Mouse (Mus musculus): ENCODE measurements around the gene Tnp1.

Gene Tnp1

DNA sequence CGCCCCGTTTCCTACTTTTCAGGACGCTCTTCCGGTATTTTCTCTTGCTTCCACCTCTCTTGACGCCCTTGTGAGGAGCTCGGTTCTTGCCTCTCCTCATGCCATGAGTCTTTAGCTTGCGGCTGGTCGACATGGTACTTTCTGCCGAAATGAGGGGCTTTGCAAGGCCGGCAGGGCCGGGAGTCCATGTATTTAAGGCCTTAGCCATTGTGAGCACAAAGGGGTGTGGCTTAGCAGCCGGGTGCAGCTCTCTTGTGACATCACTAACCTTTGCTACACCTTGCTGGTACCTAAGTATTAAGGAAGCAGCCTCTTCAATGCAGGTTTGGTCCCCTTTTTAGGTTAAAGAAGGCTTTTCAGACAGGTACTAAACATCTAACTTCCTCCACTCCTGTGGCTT lies at the start of gene Tnp1:
Gene Tnp1 (minus strand): TSS at position 179 of the 400 bp plus-strand sequence.
- no peak for DNase-seq (ENCODE audit: low read depth, low spot score)

DNA sequence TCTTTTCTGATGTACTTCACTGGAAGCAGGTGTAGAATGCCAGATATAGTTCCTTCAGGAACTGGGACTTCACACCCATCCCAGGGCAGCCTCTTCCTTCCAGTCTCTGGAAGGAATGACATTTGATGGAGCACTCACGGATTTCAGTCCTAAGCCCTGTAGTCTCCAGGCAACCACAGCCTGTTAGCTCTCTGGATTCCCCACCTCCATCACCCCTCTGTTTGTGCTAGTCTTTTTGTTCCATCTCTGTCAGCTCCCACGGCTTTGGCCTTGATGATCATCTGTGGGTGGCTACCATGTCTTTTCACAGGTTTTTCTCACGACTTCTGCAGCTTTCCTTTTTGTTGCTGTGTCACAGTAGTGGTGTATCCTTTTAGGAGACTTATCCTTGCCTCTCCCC lies 48.6 kb upstream of the Tnp1 start:
- no peak for DNase-seq (ENCODE audit: low read depth, low spot score)

DNA sequence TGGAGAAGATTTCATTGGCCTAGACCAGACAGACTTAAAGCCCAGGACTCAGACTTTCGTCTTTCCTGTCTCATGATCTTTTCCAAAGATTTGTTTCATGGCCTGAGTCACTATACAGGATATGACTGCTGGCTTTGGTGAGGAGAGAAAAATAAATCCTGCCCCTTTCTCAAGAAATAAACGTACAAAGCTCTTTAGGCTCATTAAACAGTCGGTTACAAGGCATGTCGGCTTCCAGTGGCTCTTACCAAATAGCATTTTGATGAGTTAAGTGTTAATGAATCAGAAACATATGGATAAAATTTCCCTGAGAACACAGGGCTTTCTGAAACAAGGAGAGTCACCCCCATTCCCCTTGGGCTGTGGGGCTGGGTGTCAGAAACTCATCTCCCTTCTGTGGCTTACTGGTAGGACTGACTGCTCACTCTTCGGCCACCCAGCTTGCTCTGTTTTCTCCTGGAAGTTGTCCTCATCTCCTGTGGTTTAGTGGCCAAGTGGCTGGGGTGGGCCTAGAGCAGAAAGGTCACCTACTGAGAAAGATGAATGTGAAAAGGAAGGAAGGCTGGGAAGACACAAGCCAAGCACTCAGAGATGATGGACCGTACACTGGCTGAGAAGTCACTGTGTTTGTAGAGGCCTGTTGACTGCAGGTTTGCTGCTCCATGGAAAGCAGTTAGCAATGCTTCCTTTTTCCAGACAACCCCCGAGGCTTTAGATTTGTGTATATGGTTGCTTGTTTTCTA lies 46.0 kb upstream of the Tnp1 start:
- no peak for DNase-seq (ENCODE audit: low read depth, low spot score)

DNA sequence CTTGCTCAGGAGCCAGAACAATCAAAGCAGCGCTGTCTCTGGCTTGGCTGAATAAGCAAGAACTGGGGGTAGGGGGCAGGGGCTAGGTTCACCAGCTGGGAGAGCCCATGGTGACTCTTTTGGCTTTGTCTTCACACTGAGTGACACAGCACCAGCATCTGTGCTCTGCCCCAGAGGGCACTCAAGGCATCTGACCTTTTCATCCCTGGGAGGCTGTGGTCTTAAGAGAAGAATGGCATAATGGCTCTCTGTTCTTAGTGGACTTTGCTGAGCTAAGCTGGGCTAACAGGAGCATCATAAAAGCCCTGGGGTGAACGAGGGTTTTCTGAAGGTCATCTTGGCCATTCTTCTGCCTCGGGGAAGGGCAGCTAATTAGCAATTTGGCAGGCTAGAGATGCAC lies 44.6 kb upstream of the Tnp1 start:
- no peak for DNase-seq (ENCODE audit: low read depth, low spot score)

DNA sequence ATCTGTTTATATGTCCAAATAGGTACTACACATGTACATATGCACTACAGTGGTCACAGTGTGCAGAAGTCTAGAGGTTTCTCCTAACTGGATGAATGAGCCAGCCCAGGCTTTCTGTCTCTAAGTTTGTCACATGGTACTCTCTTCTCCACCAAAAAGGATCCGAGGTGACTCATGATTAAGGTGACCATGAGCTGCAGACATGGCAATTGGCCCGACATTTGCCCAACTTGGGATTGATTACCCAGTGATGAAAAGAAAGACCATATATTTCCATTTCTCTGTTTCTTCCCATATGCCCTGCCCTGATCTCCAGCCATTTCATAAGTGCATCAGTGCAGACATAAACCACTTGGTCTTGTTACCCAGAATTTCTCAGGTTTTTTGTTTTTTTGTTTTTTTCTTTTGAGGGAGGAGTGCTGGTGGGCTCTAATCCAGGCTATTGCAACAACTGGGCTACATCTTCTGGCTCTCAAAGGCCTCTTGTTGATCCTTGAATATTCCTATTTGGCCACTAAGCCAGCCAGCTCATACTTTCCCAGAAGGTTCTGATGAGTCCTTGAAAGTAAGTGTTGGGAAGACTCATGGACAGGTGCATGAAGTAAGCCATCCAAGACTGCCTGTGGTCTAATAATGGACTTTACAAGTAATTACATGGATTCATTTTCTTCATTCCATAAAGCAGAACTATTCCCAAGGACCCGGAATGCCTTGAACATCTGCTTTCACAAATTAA lies 40.7 kb upstream of the Tnp1 start:
- DNase-seq (ENCODE audit: low read depth, low spot score): no peak

DNA sequence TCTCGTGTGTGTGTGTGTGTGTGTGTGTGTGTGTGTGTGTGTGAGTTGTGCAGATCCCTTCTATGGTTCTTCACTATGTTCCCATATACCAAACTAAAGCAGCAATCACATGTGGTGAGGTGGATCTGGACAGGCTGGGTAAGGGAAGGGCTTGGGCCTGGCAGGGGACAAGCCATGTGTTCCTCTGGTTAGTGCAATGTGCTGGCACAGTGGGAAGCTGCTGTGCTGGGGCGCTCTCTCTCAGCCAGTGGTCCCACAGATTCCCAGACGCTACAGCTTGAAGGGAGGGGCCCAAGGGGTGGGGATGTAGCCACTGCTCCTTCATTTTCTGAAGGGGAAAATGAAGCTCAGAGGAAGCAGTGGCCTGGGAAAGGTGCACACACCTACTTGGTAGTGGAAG lies 40.1 kb upstream of the Tnp1 start:
- DNase-seq (ENCODE audit: low read depth, low spot score): no peak

DNA sequence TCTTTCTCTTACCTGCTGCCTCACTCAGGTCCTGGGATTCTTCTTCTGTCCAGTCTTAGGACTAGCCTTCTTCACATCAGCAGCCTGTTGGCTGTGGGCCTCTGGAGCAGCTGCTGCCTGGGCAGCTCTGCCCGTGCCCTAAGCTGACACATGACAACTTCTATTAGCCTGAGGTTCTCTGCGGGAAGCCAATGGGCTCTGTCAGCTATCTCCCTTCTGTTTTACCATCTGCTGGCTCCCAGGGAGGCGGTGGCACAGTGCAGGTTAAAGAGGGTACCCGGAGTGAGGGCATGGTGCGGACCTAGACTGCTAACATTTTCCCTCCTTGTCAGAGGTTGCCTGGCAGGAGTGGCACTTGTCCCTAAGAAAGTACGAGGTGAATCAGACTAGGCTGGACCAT lies 39.5 kb upstream of the Tnp1 start:
- no peak for DNase-seq (ENCODE audit: low read depth, low spot score)

DNA sequence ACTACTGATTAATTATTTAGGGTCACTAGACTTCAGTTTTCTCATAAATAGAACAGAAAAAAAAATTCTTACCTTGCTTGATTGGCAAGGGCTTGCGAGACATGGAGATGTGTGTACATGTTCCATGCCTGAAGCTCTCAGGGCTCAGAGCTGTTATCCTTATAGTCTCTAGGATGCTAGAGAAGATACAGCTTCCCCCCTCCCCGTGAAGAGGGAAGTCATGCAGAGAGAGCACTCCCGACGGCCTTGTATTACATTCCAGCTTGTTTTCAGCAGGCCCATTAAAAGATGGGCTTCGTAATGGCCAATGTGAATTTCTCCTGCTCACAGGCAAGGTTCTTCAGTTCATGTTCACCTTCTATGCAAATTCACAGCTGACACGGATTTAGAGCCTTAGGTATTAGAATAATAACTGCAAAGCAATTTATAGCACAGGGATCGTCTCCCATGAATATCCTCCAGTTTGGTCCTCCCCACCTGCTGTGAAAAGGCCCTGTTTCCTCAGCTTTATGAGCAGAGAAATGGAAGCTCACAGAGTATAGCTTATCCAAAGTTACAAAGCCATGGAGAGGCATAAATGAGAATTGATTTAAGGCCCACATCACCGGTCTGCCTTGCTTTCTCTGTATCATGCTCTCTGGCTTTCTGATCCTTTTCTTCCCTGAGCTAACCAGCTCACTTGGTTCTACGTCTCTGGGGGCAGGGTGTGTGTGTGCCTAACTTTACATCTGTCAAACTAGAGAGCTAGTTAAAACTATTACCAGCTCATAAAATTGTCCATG lies 38.0 kb upstream of the Tnp1 start:
- no peak for DNase-seq (ENCODE audit: low read depth, low spot score)

DNA sequence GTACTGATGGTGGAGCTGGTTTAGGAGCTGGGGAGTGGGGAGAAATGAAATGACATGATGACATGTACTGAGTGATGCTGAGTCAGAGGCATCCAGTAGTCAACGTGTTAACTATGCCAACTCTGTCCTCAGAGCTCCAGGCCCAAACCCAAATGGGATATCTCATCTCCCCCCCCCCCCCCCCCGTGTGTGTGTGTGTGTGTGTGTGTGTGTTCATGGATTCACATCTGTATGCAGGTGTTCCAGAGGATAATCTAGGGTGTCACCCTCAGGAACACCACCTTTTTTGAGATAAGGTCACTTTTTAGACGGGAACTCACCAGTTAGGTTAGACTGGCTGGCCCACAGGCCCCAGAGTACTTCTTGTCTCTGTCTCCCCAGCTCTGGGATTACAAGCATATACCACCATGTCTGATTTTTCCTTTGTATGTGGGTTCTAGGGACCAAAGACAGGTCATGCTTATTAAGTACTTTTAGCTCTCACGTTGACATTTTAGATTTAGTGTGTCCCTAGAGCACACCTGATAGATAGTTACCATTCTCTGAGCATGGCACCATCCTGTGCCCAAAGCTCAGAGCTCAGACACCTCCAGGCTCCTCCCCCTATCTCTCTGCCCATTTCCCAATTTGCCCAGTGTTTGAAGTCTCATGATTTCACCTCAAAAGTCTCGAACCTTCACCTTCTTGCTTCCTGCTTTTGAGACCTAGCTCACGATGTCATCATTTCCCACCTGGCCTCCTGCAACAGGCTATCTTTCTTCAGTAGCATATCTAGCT lies 31.4 kb upstream of the Tnp1 start:
- DNase-seq (ENCODE audit: low read depth, low spot score): no peak

DNA sequence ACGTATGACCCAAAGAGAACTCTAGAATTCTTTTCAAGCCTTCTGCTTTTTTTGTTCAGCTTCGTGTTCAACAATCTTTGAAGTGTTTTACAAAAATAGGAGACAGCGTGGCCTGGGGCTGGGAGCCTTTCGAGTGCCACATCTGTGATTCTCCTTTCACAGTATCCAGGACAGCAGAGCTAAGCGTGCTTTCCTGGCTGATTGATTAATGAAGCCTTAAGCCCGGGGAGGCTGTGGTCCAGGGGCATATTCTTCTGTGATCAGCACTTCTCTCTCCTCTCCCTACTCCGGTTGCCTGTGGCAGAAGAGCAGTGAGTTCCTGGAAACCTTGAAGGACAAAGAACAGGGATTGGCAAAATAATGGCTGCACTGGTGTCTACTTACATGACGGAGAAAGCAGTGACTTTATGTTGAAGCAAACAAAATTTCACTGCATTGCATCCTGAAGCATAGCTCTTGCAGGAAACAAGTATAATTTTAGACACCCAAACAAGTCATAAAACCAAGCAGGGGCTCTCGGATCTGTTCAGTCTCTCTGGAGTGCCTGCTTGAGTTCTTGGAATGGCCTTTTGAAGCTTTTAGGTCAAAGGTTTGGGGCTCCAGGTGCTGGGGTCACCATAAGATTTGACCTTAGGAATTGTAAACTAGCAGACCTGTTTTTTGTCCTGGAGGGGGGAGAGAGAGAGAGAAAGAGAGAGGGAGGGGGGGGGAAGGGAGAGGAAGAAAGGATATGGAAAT lies 30.4 kb upstream of the Tnp1 start:
- DNase-seq (ENCODE audit: low read depth, low spot score): no peak

DNA sequence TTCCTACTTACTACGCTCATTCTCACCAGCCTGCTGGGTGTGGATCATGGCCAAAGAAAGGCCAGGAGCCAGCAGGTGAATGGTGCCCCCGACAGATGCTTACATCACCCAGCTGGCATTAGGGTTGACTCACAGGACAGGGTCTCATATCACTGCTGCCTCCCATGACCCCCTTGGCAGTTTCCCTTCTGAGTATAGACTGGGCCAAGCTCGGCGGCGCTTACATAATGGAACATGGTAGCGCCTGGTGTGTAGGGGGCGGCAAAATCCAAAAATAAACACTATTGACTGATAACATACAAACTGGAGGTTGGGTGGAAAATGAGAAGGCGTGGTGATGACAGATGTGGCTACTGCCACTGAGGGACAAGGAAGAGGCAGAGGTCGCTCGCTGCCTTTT lies 28.0 kb upstream of the Tnp1 start:
- DNase-seq (ENCODE audit: low read depth, low spot score): no peak

DNA sequence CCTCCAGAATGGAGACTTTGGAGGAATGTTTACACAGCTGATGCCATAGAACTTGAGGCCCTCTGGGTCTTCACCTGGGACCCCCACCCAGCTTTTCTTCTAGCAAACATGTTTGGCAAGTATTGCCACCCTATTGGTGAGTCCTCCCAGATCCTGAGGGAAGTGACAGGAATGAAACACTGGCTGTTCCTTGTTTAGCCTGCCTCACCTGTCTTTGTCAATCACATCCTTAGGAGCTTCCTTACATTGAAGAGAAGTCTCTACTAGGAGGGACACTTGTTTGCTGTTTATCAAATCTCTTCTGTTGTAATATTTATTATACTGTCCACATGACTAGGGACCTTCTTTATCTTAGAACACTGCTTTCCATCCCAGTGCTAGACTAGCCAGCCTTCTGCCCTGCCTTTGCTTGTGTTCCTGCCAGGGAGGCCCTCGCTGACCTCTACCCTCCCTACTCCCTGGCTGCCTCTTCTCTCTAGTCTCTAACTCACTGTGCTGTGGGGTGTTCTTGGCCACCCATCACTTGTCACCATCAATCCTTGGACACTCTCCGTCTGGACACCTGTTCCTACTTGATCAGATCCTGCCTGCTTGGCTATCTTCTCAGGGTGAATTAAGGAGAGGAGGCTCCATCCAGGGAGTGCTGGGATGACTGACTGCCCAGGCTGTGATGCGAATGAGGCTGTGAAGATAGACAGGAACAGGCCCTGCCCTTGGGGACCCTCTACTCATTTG lies 25.1 kb upstream of the Tnp1 start:
- no peak for DNase-seq (ENCODE audit: low read depth, low spot score)

DNA sequence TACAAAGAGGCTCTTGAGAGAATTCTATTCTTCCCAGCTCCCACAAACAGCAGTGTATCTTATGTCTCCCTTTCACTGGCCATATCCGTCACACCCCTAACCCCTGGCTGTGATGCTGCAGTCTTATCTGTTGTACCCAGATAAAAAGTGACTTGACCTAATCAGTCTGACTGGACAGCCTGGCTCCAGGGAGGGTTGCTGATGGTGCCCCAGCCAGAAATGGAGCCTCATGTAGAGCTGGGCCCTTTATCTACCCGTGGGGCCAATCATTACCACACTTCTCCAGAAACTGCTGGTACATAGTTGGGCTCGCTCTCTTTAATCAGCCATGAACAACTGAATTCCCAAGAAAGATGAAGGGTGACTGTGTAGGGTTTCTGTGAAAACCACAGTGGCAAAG lies 22.8 kb upstream of the Tnp1 start:
- no peak for DNase-seq (ENCODE audit: low read depth, low spot score)

DNA sequence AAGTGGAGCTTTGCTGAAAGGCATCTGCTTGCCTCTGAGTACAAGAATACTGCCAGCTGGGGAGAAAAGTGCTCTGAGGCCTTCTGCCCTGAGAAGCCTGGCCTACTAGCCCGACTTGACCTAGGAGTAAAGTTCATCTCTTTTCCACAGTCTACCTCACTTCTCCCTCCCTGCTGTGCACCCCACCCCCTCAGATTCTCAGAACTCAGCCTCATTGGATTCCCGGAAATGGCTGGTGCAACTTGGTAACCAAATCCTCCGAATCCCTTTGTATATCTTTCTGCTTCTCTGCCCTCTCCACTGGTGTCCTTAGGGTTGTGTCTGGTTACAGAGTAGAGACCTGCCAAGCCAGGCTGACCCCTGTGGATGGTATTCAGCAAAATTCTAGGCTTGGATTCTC lies 20.8 kb upstream of the Tnp1 start:
- no peak for DNase-seq (ENCODE audit: low read depth, low spot score)

DNA sequence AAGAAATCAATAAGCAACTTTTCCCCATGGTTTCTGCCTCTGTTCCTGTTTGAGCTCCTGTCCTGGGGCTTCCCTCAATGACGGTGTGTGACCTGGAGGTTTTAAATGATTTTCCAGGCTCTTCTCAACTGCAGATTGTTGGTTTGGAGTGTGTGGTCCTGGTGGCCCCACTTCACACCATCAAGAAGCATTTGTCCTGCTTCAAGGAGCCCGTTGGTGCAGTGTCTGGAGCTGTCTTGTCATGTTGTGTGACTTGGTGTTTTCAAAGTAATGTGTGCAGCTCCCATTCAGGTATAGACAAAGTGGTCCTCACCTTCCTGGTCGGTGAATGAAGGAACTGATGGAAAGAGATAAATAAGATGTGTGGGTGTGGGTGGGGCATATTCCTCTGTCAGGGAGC lies 20.0 kb upstream of the Tnp1 start:
- no peak for DNase-seq (ENCODE audit: low read depth, low spot score)

DNA sequence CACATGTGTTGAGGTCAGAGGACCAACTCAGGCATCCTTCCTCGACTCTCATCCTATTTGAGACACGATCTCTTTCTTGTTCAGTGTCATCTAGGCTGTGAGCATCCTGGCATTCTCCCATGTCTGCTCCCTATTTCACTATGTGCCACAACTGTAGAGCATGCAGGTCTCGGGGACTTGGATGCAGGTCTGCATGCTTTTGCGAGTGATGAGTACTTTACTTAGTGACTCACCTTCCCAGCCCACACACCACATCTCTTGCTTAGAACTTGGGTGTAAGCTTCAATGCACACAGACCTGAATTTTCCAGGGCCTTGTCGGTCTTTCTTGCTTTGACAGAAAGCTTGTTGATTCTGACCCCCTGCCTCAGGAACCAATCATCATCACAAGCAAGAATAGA lies 16.8 kb upstream of the Tnp1 start:
- DNase-seq (ENCODE audit: low read depth, low spot score): no peak

DNA sequence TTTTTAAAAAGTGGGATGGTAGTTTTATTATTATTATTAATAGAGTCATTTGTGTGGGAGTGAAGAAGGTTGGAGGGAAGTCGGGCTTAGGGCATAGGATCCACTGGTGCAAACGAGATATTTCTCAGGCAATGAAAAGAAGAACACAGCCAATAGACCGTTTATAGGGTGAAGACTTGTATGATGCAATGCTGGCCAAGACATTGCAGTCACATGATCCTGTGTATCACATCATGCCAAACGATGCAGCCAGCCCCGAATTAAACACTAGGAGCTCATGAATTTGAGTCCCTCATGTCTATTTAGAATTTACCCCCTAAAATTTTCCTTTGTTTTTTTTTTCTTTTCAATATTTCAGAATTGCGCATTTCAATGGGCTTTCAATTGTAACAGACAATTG lies 13.0 kb upstream of the Tnp1 start:
- DNase-seq (ENCODE audit: low read depth, low spot score): no peak

DNA sequence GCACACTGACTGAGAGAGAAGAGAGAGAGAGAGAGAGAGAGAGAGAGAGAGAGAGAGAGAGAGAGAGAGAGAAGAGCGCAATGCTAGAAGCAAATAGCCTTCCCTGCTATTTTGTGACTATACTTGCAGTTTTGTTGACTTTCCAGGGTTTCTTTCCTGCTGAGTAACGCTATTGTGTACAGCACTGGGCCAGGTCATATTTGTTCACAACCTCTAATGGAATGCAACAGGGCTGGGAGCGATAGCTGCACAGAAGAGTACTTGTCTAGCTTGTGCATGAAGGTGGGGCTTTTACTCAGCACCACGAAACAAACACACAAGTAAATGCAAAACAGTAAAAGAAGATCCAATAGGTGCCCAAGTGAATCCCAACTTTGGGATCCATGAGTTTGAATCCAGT lies 11.7 kb upstream of the Tnp1 start:
- no peak for DNase-seq (ENCODE audit: low read depth, low spot score)

DNA sequence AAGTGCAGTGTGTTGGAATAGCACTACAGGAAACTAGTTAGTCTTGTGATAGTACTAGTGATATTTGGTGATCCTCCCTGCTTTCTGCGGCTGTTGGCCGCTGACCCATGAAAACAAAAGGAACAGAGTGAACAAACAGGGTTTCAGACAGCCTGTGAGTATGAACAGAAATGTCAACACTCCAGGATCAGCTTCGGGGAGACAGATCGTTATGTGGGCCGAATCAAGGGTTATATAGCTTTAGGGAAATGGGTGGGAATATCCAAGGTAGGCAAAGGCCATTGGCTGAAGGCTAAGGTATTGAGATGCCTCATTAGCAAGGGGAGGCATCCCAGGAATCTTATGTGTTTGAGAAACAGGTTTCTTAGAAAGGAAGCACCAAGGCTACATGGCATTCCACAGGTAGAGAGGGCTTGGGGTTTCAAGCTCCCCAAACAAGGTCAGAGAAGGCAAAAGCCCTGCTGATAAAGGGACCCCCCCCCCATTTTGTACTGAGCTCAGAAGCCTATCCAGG lies 11.1 kb upstream of the Tnp1 start:
- DNase-seq (ENCODE audit: low read depth, low spot score): no peak

DNA sequence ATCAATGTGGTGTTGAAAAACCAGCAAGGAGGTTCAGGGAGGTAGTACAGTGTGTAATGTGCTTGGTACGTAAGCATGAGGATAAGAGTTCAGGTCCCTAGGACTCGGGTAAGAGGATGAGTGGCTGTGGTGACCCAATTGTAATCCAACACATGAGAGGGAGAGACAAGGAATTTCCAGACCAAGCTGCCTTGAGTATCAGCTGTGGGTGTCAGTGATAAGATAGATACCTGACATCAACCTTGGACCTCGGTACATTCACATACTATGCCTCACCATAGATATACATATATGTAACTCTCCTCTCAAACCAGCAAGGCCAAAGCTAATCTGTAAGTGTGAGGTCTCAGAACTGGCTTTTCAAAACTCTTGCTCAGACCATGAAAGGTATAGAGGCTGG lies 10.4 kb upstream of the Tnp1 start:
- no peak for DNase-seq (ENCODE audit: low read depth, low spot score)

All from retina, adult 2 months (tissue).